Mouse (Mus musculus) midbrain, embryonic 12.5 days (tissue): Measurements from ENCODE around the gene Smndc1. TPM values are rescaled to one million over a fixed set of nuclear protein-coding genes. Genes with fewer than 3 reads are reported as not detected.

Experiments used
- ATAC-seq: fragments of 200-750 bp; cut with Nextera tagmentation; 2 replicates; pipeline ENCODE4 v1.8.0; 2017; ENCODE audit warnings: low read depth, moderate TSS enrichment, moderate library complexity; ENCODE audit not compliant: low FRiP score
- H3K27ac ChIP-seq: fragments of 300-500 bp; sonication (generic); replicated peaks from 2 replicates; pipeline ENCODE4 v1.5.1; 2016; ENCODE audit warnings: mild to moderate bottlenecking
- H3K27me3 ChIP-seq: fragments of 300-500 bp; sonication (generic); 2 replicates; pipeline ENCODE4 v1.6.1; 2016; ENCODE audit warnings: mild to moderate bottlenecking
- H3K36me3 ChIP-seq: fragments of 300-500 bp; sonication (generic); 2 replicates; pipeline ENCODE4 v1.6.1; 2016
- H3K4me1 ChIP-seq: fragments of 300-500 bp; sonication (generic); 2 replicates; pipeline ENCODE4 v1.6.1; 2016
- H3K4me2 ChIP-seq: fragments of 300-500 bp; sonication (generic); replicated peaks from 2 replicates; pipeline ENCODE4 v1.6.1; 2016; ENCODE audit warnings: mild to moderate bottlenecking, moderate library complexity
- H3K4me3 ChIP-seq: fragments of 300-500 bp; sonication (generic); 2 replicates; pipeline ENCODE4 v1.5.1; 2016; ENCODE audit warnings: mild to moderate bottlenecking
- H3K9ac ChIP-seq: fragments of 300-500 bp; sonication (generic); replicated peaks from 2 replicates; pipeline ENCODE4 v1.6.1; 2016; ENCODE audit warnings: mild to moderate bottlenecking, moderate library complexity
- H3K9me3 ChIP-seq: fragments of 300-500 bp; sonication (generic); 2 replicates; pipeline ENCODE4 v1.6.1; 2016; ENCODE audit warnings: mild to moderate bottlenecking
- WGBS: fragments of 180-500 bp; shearing (Covaris S2); methylation state at CpG from one replicate; pipeline ENCODE4 v1.1.7; 2016; 5-methylcytosine and 5-hydroxymethylcytosine counted together
- polyA plus RNA-seq: library from polyadenylated mRNA; unstranded; fragments of >200 nt; fragmentation: Nextera tagmentation; extraction: Ambion mirVana; gene quantifications from 2 replicates; pipeline ENCODE4 v1.2.1, GENCODE M21; 2016

Gene Smndc1
- polyA plus RNA-seq, 1 experiment from 2014 or later = 45.7 TPM

- H3K9me3 ChIP-seq = no peaks in the 10 kb centered on the region
- peaks cover 8% of the 10 kb centered on the region for H3K4me1 ChIP-seq
- H3K9ac ChIP-seq = no peak overlapping the region
- H3K27me3 ChIP-seq = no peaks in the 10 kb centered on the region
- no peak overlapping the region for H3K27ac ChIP-seq
- no peak for ATAC-seq
- no peak overlapping the region for H3K4me2 ChIP-seq
- H3K4me3 ChIP-seq = no peak overlapping the region
- H3K36me3 ChIP-seq = 0 out of 2 replicates have a peak, but pooled peaks cover 10% of the 10 kb centered on the region
- WGBS = 78% methylated on average over 7 of the region's 7 CpGs
Observed at GRCm38 (mm10) chr19:53354271-53355000, 35.9 kb downstream of the Smndc1 start.

GRCm38 (mm10) chr19:53353864-53354263 is 36.5 kb downstream of the Smndc1 start:
- Histone ChIP-seq H3K36me3 (0 out of 2 replicates have a peak, but pooled peaks cover 10% of the 10 kb centered on the region), H3K4me3 (no peak overlapping the region), H3K9me3 (no peaks in the 10 kb centered on the region), H3K9ac (no peak overlapping the region), H3K4me1 (peaks cover 4% of the 10 kb centered on the region; the same call in 1 of the 2 replicates), H3K27me3 (no peaks in the 10 kb centered on the region), H3K4me2 (no peak overlapping the region), H3K27ac (no peak overlapping the region)
- 92% methylated on average over 7 of the region's 7 CpGs for WGBS
- ATAC-seq = no peak

GRCm38 (mm10) chr19:53345766-53346165 is 44.6 kb downstream of the Smndc1 start:
- 85% methylated on average over 14 of the region's 14 CpGs for WGBS
- Histone ChIP-seq H3K27ac (no peak overlapping the region), H3K27me3 (no peaks in the 10 kb centered on the region), H3K4me3 (no peak overlapping the region), H3K4me1 (peaks cover 18% of the 10 kb centered on the region), H3K9me3 (no peaks in the 10 kb centered on the region), H3K9ac (no peak overlapping the region), H3K36me3 (peaks cover 7% of the 10 kb centered on the region; the same call in 1 of the 2 replicates), H3K4me2 (no peak overlapping the region)
- no peak for ATAC-seq

- no peak overlapping the region for H3K27ac ChIP-seq
- peaks cover 7% of the 10 kb centered on the region; the same call in 1 of the 2 replicates for H3K36me3 ChIP-seq
- peaks cover 21% of the 10 kb centered on the region for H3K4me1 ChIP-seq
- 80% methylated on average over 16 of the region's 16 CpGs for WGBS
- no peak overlapping the region for H3K9ac ChIP-seq
- H3K4me2 ChIP-seq = no peak overlapping the region
- H3K27me3 ChIP-seq = no peaks in the 10 kb centered on the region
- H3K4me3 ChIP-seq = no peak overlapping the region
- ATAC-seq = no peak
- H3K9me3 ChIP-seq = no peaks in the 10 kb centered on the region
Observed at GRCm38 (mm10) chr19:53344062-53344461, 46.3 kb downstream of the Smndc1 start.

GRCm38 (mm10) chr19:53343174-53343881 is 47.0 kb downstream of the Smndc1 start:
- Histone ChIP-seq H3K9ac (no peak overlapping the region), H3K4me3 (no peak overlapping the region), H3K4me1 (peaks cover 21% of the 10 kb centered on the region), H3K9me3 (no peaks in the 10 kb centered on the region), H3K27me3 (no peaks in the 10 kb centered on the region), H3K4me2 (no peak overlapping the region), H3K36me3 (peaks cover 5% of the 10 kb centered on the region; the same call in 1 of the 2 replicates), H3K27ac (no peak overlapping the region)
- WGBS = 92% methylated on average over 13 of the region's 13 CpGs
- no peak for ATAC-seq

- no peak for ATAC-seq
- WGBS = 30% methylated on average over 6 of the region's 6 CpGs
- H3K4me2 ChIP-seq = no peak overlapping the region
Observed at GRCm38 (mm10) chr19:53340423-53340822, 50.0 kb downstream of the Smndc1 start.

GRCm38 (mm10) chr19:53335241-53335640 is 55.1 kb downstream of the Smndc1 start:
- Histone ChIP-seq H3K36me3 (peaks cover 43% of the 10 kb centered on the region), H3K9ac (no peak overlapping the region)
- 93% methylated on average over 9 of the region's 9 CpGs for WGBS

More at GRCm38 (mm10) chr19:53340423-53340822, 50.0 kb downstream of the Smndc1 start:
- H3K4me1 ChIP-seq = peaks cover 19% of the 10 kb centered on the region
- no peaks in the 10 kb centered on the region for H3K27me3 ChIP-seq
- no peak overlapping the region for H3K4me3 ChIP-seq
- no peak overlapping the region for H3K27ac ChIP-seq
- 0 out of 2 replicates have a peak, but pooled peaks cover 6% of the 10 kb centered on the region for H3K9me3 ChIP-seq
- H3K9ac ChIP-seq = no peak overlapping the region
- peaks cover 18% of the 10 kb centered on the region for H3K36me3 ChIP-seq

GRCm38 (mm10) chr19:53333730-53334129 is 56.6 kb downstream of the Smndc1 start:
- Histone ChIP-seq H3K4me2 (no peak overlapping the region), H3K9ac (no peak overlapping the region), H3K27me3 (no peaks in the 10 kb centered on the region), H3K27ac (no peak overlapping the region), H3K4me1 (peaks cover 11% of the 10 kb centered on the region), H3K4me3 (no peak overlapping the region), H3K9me3 (0 out of 2 replicates have a peak, but pooled peaks cover 6% of the 10 kb centered on the region), H3K36me3 (peaks cover 43% of the 10 kb centered on the region)
- no peak for ATAC-seq
- WGBS = 95% methylated on average over 6 of the region's 6 CpGs

More at GRCm38 (mm10) chr19:53335241-53335640, 55.1 kb downstream of the Smndc1 start:
- 0 out of 2 replicates have a peak, but pooled peaks cover 6% of the 10 kb centered on the region for H3K9me3 ChIP-seq
- H3K4me2 ChIP-seq = no peak overlapping the region
- no peak for ATAC-seq
- no peaks in the 10 kb centered on the region for H3K27me3 ChIP-seq
- peaks cover 5% of the 10 kb centered on the region for H3K4me1 ChIP-seq
- no peak overlapping the region for H3K4me3 ChIP-seq
- H3K27ac ChIP-seq = no peak overlapping the region

GRCm38 (mm10) chr19:53331882-53332500 is 58.4 kb downstream of the Smndc1 start:
- no peak overlapping the region for H3K4me2 ChIP-seq
- no peak for ATAC-seq
- H3K4me3 ChIP-seq = no peak overlapping the region
- H3K4me1 ChIP-seq = peaks cover 11% of the 10 kb centered on the region
- H3K27me3 ChIP-seq = no peaks in the 10 kb centered on the region
- H3K9me3 ChIP-seq = 0 out of 2 replicates have a peak, but pooled peaks cover under 1% of the 10 kb centered on the region
- H3K36me3 ChIP-seq = peaks cover 29% of the 10 kb centered on the region
- no peak overlapping the region for H3K9ac ChIP-seq
- H3K27ac ChIP-seq = no peak overlapping the region
- 93% methylated on average over 21 of the region's 21 CpGs for WGBS

GRCm38 (mm10) chr19:53329992-53330381 is 60.4 kb downstream of the Smndc1 start:
- H3K36me3 ChIP-seq = peaks cover 20% of the 10 kb centered on the region
- peak overlapping the region; percentile 60; the same call in 1 of the 2 replicates for H3K27ac ChIP-seq
- WGBS = under 1% methylated on average over 27 of the region's 29 CpGs

More at GRCm38 (mm10) chr19:53329992-53330381, 60.4 kb downstream of the Smndc1 start:
- Histone ChIP-seq H3K27me3 (no peaks in the 10 kb centered on the region), H3K9ac (peak overlapping the region; percentile 80), H3K4me1 (peaks cover 27% of the 10 kb centered on the region), H3K4me2 (peak overlapping the region; percentile 100), H3K4me3 (peak overlapping the region; percentile 75), H3K9me3 (no peaks in the 10 kb centered on the region)
- peak; percentile 57 for ATAC-seq
